Mouse (Mus musculus) hindbrain, postnatal 0 days (tissue): Measurements from ENCODE around the gene Vmn1r29. TPM values are rescaled to one million over a fixed set of nuclear protein-coding genes. Genes with fewer than 3 reads are reported as not detected.
"Not testable (repeated sequence)": the region's sequence is repeated elsewhere in the genome, so short reads cannot be mapped to it uniquely, and the experiment has no call there.

Source experiments
- ATAC-seq: fragments of 200-750 bp; cut with Nextera tagmentation; 2 replicates; pipeline ENCODE4 v1.8.0; 2017; ENCODE audit warnings: mild to moderate bottlenecking, moderate TSS enrichment, moderate library complexity
- DNase-seq: peaks from one replicate; pipeline ENCODE4 v3.0.0-alpha.2; 2015; ENCODE audit warnings: low spot score
- H3K27ac ChIP-seq: fragments of 300-500 bp; sonication (generic); 2 replicates; pipeline ENCODE4 v1.5.1; 2014; ENCODE audit warnings: mild to moderate bottlenecking
- H3K27me3 ChIP-seq: fragments of 300-500 bp; sonication (generic); 2 replicates; pipeline ENCODE4 v1.6.1; 2014; ENCODE audit warnings: low read length, mixed read lengths; ENCODE audit not compliant: insufficient read depth
- H3K36me3 ChIP-seq: fragments of 300-500 bp; sonication (generic); 2 replicates; pipeline ENCODE4 v1.6.1; 2014; ENCODE audit warnings: low read length, mixed read lengths; ENCODE audit not compliant: insufficient read depth
- H3K4me1 ChIP-seq: fragments of 300-500 bp; sonication (generic); 2 replicates; pipeline ENCODE4 v1.6.1; 2014; ENCODE audit warnings: antibody characterized with exemption, low read length, mixed read lengths; ENCODE audit not compliant: insufficient read depth
- H3K4me2 ChIP-seq: fragments of 300-500 bp; sonication (generic); 2 replicates; pipeline ENCODE4 v1.6.1; 2014; ENCODE audit warnings: low read depth, mild to moderate bottlenecking, low read length, moderate library complexity, mixed read lengths
- H3K4me3 ChIP-seq: fragments of 300-500 bp; sonication (generic); 2 replicates; pipeline ENCODE4 v1.5.1; 2014; ENCODE audit warnings: low read length
- H3K9ac ChIP-seq: fragments of 300-500 bp; sonication (generic); replicated peaks from 2 replicates; pipeline ENCODE4 v1.6.1; 2014; ENCODE audit warnings: mild to moderate bottlenecking, low read length, moderate library complexity, mixed read lengths
- H3K9me3 ChIP-seq: fragments of 300-500 bp; sonication (generic); 2 replicates; pipeline ENCODE4 v1.6.1; 2016; ENCODE audit warnings: low read length, mixed read lengths
- CTCF ChIP-seq: IDR thresholded peaks from 2 replicates; pipeline ENCODE4 v1.5.1; 2016; ENCODE audit warnings: antibody characterized with exemption, control low read depth, low read depth
- WGBS: fragments of 180-500 bp; shearing (Covaris S2); extraction: QIAGEN DNeasy Blood & Tissue Kit; methylation state at CpG from one replicate; pipeline ENCODE4 v1.1.7; 2014; 5-methylcytosine and 5-hydroxymethylcytosine counted together
- polyA plus RNA-seq: library from polyadenylated mRNA; unstranded; fragments of >200 nt; fragmentation: Nextera tagmentation; extraction: Ambion mirVana; gene quantifications from 2 replicates; pipeline ENCODE4 v1.2.1, GENCODE M21; 2015
- total RNA-seq: library from RNA; depleted of rRNA; stranded (reverse); fragments of >200 nt; gene quantifications from 2 replicates; pipeline ENCODE4 v1.2.3, GENCODE M21; 2014; rRNA removed

Vmn1r29 gene
- total RNA-seq: not detected in 2 replicates
- polyA plus RNA-seq: not detected in 2 replicates

GRCm38 (mm10) chr6:58301249-58301648, at the start of gene Vmn1r29:
Gene Vmn1r29, plus strand, starts transcription at chr6:58301549.
- no peak within 1 kb of the TSS for H3K27ac ChIP-seq
- H3K9me3 ChIP-seq: no peaks in the 10 kb centered on the region
- DNase-seq (no peak), ATAC-seq (no peak)
- H3K36me3 ChIP-seq: no peaks in the 10 kb centered on the region
- H3K4me2 ChIP-seq: no peak within 1 kb of the TSS
- H3K4me1 ChIP-seq: no peaks in the 10 kb centered on the region
- no peak for TF ChIP-seq CTCF
- no peak within 1 kb of the TSS for H3K4me3 ChIP-seq
- H3K27me3 ChIP-seq: no peaks in the 10 kb centered on the region
- no peak within 1 kb of the TSS for H3K9ac ChIP-seq

GRCm38 (mm10) chr6:58261737-58262136, 39.6 kb upstream of the Vmn1r29 start, which contains the start of gene Vmn1r28:
Gene Vmn1r28, plus strand, starts transcription at chr6:58262037.
- no peaks in the 10 kb centered on the region for H3K36me3 ChIP-seq
- no peaks in the 10 kb centered on the region for H3K9me3 ChIP-seq
- H3K4me2 ChIP-seq: no peak within 1 kb of the TSS
- no peak within 1 kb of the TSS for H3K4me3 ChIP-seq
- H3K27ac ChIP-seq: no peak within 1 kb of the TSS
- H3K27me3 ChIP-seq: no peaks in the 10 kb centered on the region
- no peak within 1 kb of the TSS for H3K9ac ChIP-seq
- ATAC-seq: no peak
- DNase-seq: no peak
- no peaks in the 10 kb centered on the region for H3K4me1 ChIP-seq
- no peak for TF ChIP-seq CTCF
- WGBS: 90% methylated on average over 1 of the region's 1 CpGs

GRCm38 (mm10) chr6:58279661-58280060, 21.7 kb upstream of the Vmn1r29 start:
- not testable (repeated sequence) for H3K4me3 ChIP-seq, H3K9ac ChIP-seq, ATAC-seq, DNase-seq, H3K36me3 ChIP-seq, H3K27me3 ChIP-seq, H3K4me2 ChIP-seq, H3K27ac ChIP-seq, H3K4me1 ChIP-seq, H3K9me3 ChIP-seq
- WGBS: 96% methylated on average over 1 of the region's 1 CpGs

GRCm38 (mm10) chr6:58292201-58292600, 9.1 kb upstream of the Vmn1r29 start:
- ATAC-seq (no peak), DNase-seq (no peak)
- Histone ChIP-seq H3K36me3 (no peaks in the 10 kb centered on the region), H3K27me3 (no peaks in the 10 kb centered on the region), H3K9ac (no peak overlapping the region), H3K9me3 (no peaks in the 10 kb centered on the region), H3K27ac (no peak overlapping the region), H3K4me3 (no peak overlapping the region), H3K4me1 (no peaks in the 10 kb centered on the region), H3K4me2 (no peak overlapping the region)
- no peak for TF ChIP-seq CTCF
- 64% methylated on average over 2 of the region's 2 CpGs for WGBS

GRCm38 (mm10) chr6:58298511-58298910, 2.8 kb upstream of the Vmn1r29 start:
- H3K4me1 ChIP-seq, H3K4me3 ChIP-seq, H3K27ac ChIP-seq, H3K27me3 ChIP-seq, ATAC-seq, DNase-seq, H3K9me3 ChIP-seq, H3K36me3 ChIP-seq, H3K9ac ChIP-seq, H3K4me2 ChIP-seq: not testable (repeated sequence)
- WGBS: 82% methylated on average over 19 of the region's 19 CpGs

GRCm38 (mm10) chr6:58330686-58331085, 29.3 kb downstream of the Vmn1r29 start:
- DNase-seq, H3K9me3 ChIP-seq, H3K27me3 ChIP-seq, H3K4me3 ChIP-seq, H3K4me2 ChIP-seq, H3K36me3 ChIP-seq, ATAC-seq, H3K4me1 ChIP-seq, H3K27ac ChIP-seq, H3K9ac ChIP-seq: not testable (repeated sequence)
- WGBS: 79% methylated on average over 17 of the region's 17 CpGs

Other genes starting within 250 kb of the Vmn1r29 start
- gene Vmn1r27, start 82.7 kb upstream of the Vmn1r29 start, total RNA-seq: not detected in 2 replicates
- gene Vmn1r27, start 82.7 kb upstream of the Vmn1r29 start, polyA plus RNA-seq: not detected in 2 replicates
- not detected in 2 replicates for gene Vmn1r28, start 39.5 kb upstream of the Vmn1r29 start, total RNA-seq
- not detected in 2 replicates for gene Vmn1r28, start 39.5 kb upstream of the Vmn1r29 start, polyA plus RNA-seq
- not detected in 2 replicates for gene Vmn1r30, start 141.8 kb downstream of the Vmn1r29 start, total RNA-seq
- gene Vmn1r30, start 141.8 kb downstream of the Vmn1r29 start, polyA plus RNA-seq: not detected in 2 replicates
- gene Vmn1r31, start 173.8 kb downstream of the Vmn1r29 start, total RNA-seq: not detected in 2 replicates
- gene Vmn1r31, start 173.8 kb downstream of the Vmn1r29 start, polyA plus RNA-seq: not detected in 2 replicates